Mouse (Mus musculus): ENCODE measurements at regions not wholly inside any gene's neighbourhood (a gene's known extent, or its start where the extent isn't known, plus 50 kb on each side); places are given as distances from the start of the nearest gene placed in this dataset.
A peak's percentile ranks its signal among the peaks of the same experiment; 100 is the strongest.

- no peak overlapping the region for H3K27ac ChIP-seq
- WGBS: 58% methylated on average over 3 of the region's 3 CpGs
- DNase-seq (ENCODE audit: low spot score): no peak
- H3K27me3 ChIP-seq (ENCODE audit: insufficient read depth, low read length): no peaks in the 10 kb centered on the region
- H3K4me1 ChIP-seq (ENCODE audit: insufficient read depth, low read length): no peaks in the 10 kb centered on the region
- no peak for TF ChIP-seq CTCF (IDR thresholded peaks at IDR 0.05; ENCODE audit: low read depth)
- H3K9ac ChIP-seq (replicated peaks; ENCODE audit: low read length): no peak overlapping the region
- no peak overlapping the region for H3K4me2 ChIP-seq (ENCODE audit: low read depth, low read length)
- peaks cover 3% of the 10 kb centered on the region; the same call in 1 of the 2 replicates for H3K9me3 ChIP-seq (ENCODE audit: low read length)
- no peaks in the 10 kb centered on the region for H3K36me3 ChIP-seq (ENCODE audit: insufficient read depth, low read length)
- H3K4me3 ChIP-seq (ENCODE audit: low read length): no peak overlapping the region
- ATAC-seq: no peak
These were observed 168.6 kb downstream of the Insc start for GRCm38 (mm10) chr7:114912109-114912508.

- Histone ChIP-seq H3K36me3 (ENCODE audit: insufficient read depth, low read length) (no peaks in the 10 kb centered on the region), H3K9ac (replicated peaks; ENCODE audit: low read length) (no peak overlapping the region), H3K27me3 (ENCODE audit: insufficient read depth, low read length) (no peaks in the 10 kb centered on the region), H3K4me3 (ENCODE audit: low read length) (no peak overlapping the region), H3K9me3 (ENCODE audit: low read length) (no peaks in the 10 kb centered on the region), H3K4me2 (ENCODE audit: low read depth, low read length) (no peak overlapping the region), H3K27ac (no peak overlapping the region), H3K4me1 (ENCODE audit: insufficient read depth, low read length) (no peaks in the 10 kb centered on the region)
- ATAC-seq: peak; percentile 80
- 17% methylated on average over 3 of the region's 3 CpGs for WGBS
- peak; percentile 85 for TF ChIP-seq CTCF (IDR thresholded peaks at IDR 0.05; ENCODE audit: low read depth)
- peak; percentile 90 for DNase-seq (ENCODE audit: low spot score)
These were observed 178.7 kb downstream of the Insc start for GRCm38 (mm10) chr7:114922155-114922554.

- H3K4me1 ChIP-seq (ENCODE audit: insufficient read depth, low read length): no peaks in the 10 kb centered on the region
- H3K27me3 ChIP-seq (ENCODE audit: insufficient read depth, low read length): no peaks in the 10 kb centered on the region
- H3K36me3 ChIP-seq (ENCODE audit: insufficient read depth, low read length): no peaks in the 10 kb centered on the region
- H3K9me3 ChIP-seq (ENCODE audit: low read length): no peaks in the 10 kb centered on the region
- no peak overlapping the region for H3K27ac ChIP-seq
- H3K4me3 ChIP-seq (ENCODE audit: low read length): no peak overlapping the region
- H3K9ac ChIP-seq (replicated peaks; ENCODE audit: low read length): no peak overlapping the region
- 41% methylated on average over 8 of the region's 8 CpGs for WGBS
- H3K4me2 ChIP-seq (ENCODE audit: low read depth, low read length): no peak overlapping the region
- TF ChIP-seq CTCF (IDR thresholded peaks at IDR 0.05; ENCODE audit: low read depth): no peak
- DNase-seq (ENCODE audit: low spot score): peak; percentile 3
- ATAC-seq: no peak
These were observed 190.4 kb downstream of the Insc start for GRCm38 (mm10) chr7:114933861-114934260.

- no peak overlapping the region for H3K4me2 ChIP-seq (ENCODE audit: low read depth, low read length)
- no peak overlapping the region for H3K4me3 ChIP-seq (ENCODE audit: low read length)
- ATAC-seq (no peak), DNase-seq (ENCODE audit: low spot score) (no peak)
- no peaks in the 10 kb centered on the region for H3K4me1 ChIP-seq (ENCODE audit: insufficient read depth, low read length)
- TF ChIP-seq CTCF (IDR thresholded peaks at IDR 0.05; ENCODE audit: low read depth): no peak
- H3K36me3 ChIP-seq (ENCODE audit: insufficient read depth, low read length): no peaks in the 10 kb centered on the region
- no peaks in the 10 kb centered on the region for H3K9me3 ChIP-seq (ENCODE audit: low read length)
- H3K27me3 ChIP-seq (ENCODE audit: insufficient read depth, low read length): no peaks in the 10 kb centered on the region
- no peak overlapping the region for H3K27ac ChIP-seq
- no peak overlapping the region for H3K9ac ChIP-seq (replicated peaks; ENCODE audit: low read length)
These were observed 207.3 kb downstream of the Insc start for GRCm38 (mm10) chr7:114950759-114951158.

GRCm38 (mm10) chr7:114963206-114963605, 219.7 kb downstream of the Insc start:
- TF ChIP-seq CTCF (IDR thresholded peaks at IDR 0.05; ENCODE audit: low read depth): no peak

GRCm38 (mm10) chr7:114965923-114966322, 222.4 kb downstream of the Insc start:
- no peak for DNase-seq (ENCODE audit: low spot score)
- ATAC-seq: no peak
- no peak for TF ChIP-seq CTCF (IDR thresholded peaks at IDR 0.05; ENCODE audit: low read depth)
- Histone ChIP-seq H3K27ac (no peak overlapping the region), H3K4me2 (ENCODE audit: low read depth, low read length) (no peak overlapping the region), H3K36me3 (ENCODE audit: insufficient read depth, low read length) (no peaks in the 10 kb centered on the region), H3K9ac (replicated peaks; ENCODE audit: low read length) (no peak overlapping the region), H3K9me3 (ENCODE audit: low read length) (no peaks in the 10 kb centered on the region), H3K4me3 (ENCODE audit: low read length) (no peak overlapping the region), H3K27me3 (ENCODE audit: insufficient read depth, low read length) (no peaks in the 10 kb centered on the region), H3K4me1 (ENCODE audit: insufficient read depth, low read length) (no peaks in the 10 kb centered on the region)
- WGBS: 50% methylated on average over 2 of the region's 2 CpGs

More at GRCm38 (mm10) chr7:114963206-114963605, 219.7 kb downstream of the Insc start:
- H3K9ac ChIP-seq (replicated peaks; ENCODE audit: low read length): no peak overlapping the region
- no peaks in the 10 kb centered on the region for H3K36me3 ChIP-seq (ENCODE audit: insufficient read depth, low read length)
- H3K9me3 ChIP-seq (ENCODE audit: low read length): no peaks in the 10 kb centered on the region
- no peak for DNase-seq (ENCODE audit: low spot score)
- no peak for ATAC-seq
- H3K27me3 ChIP-seq (ENCODE audit: insufficient read depth, low read length): no peaks in the 10 kb centered on the region
- no peak overlapping the region for H3K4me3 ChIP-seq (ENCODE audit: low read length)
- no peak overlapping the region for H3K27ac ChIP-seq
- no peak overlapping the region for H3K4me2 ChIP-seq (ENCODE audit: low read depth, low read length)
- no peaks in the 10 kb centered on the region for H3K4me1 ChIP-seq (ENCODE audit: insufficient read depth, low read length)
- WGBS: 50% methylated on average over 5 of the region's 5 CpGs

- 30% methylated on average over 2 of the region's 2 CpGs for WGBS
- no peak for TF ChIP-seq CTCF (IDR thresholded peaks at IDR 0.05; ENCODE audit: low read depth)
- H3K27me3 ChIP-seq (ENCODE audit: insufficient read depth, low read length): no peaks in the 10 kb centered on the region
These were observed 243.0 kb downstream of the Insc start for GRCm38 (mm10) chr7:114986481-114986880.

More at GRCm38 (mm10) chr7:114986481-114986880, 243.0 kb downstream of the Insc start:
- no peaks in the 10 kb centered on the region for H3K36me3 ChIP-seq (ENCODE audit: insufficient read depth, low read length)
- no peak overlapping the region for H3K9ac ChIP-seq (replicated peaks; ENCODE audit: low read length)
- H3K4me3 ChIP-seq (ENCODE audit: low read length): no peak overlapping the region
- H3K9me3 ChIP-seq (ENCODE audit: low read length): no peaks in the 10 kb centered on the region
- no peak overlapping the region for H3K4me2 ChIP-seq (ENCODE audit: low read depth, low read length)
- H3K27ac ChIP-seq: no peak overlapping the region
- no peaks in the 10 kb centered on the region for H3K4me1 ChIP-seq (ENCODE audit: insufficient read depth, low read length)
- DNase-seq (ENCODE audit: low spot score): no peak
- no peak for ATAC-seq

Measured in hindbrain, postnatal 0 days (tissue).